In the genomic region with DNA sequence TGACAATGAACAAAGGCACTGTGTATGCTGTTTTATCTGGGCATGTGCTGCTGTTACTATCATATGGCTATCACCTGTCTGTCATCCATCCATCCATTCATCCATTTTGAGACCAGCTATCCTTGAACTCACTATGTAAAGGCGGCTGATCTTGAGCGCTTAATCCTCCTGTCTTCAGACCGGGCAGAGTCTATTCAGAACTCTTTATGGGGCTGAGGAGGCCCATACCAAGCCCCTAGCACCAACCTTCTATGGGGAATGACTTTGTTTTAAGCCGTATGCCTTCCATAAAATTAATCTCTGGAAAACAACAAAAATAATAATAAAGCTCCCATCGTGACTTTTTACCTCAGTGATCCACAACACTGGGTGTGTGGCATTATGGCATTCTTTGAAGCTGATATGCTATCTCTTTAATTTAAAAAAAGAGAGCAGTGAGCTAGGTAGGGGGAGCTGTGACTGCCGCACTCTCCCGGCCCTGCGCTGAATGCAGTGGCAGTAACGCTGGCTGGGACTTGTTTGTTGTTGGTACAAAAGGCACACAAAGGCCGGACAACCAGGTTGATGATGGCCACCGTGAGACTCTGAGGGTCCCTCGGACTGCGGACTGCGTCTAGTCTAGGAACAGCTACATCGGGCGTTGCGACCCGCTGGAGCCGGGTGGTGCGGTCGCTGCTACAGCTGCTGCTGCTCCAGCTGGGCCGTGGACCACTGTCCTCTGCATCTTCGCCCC, we compare ENCODE assay signal across 8 mouse cellular contexts. TPM values are rescaled to one million over a fixed set of nuclear protein-coding genes. Genes with fewer than 3 reads are reported as not detected.
DNase-seq lines count a peak whose midpoint lies in the region; ATAC-seq and TF ChIP-seq lines count a peak whose summit lies in the region.

A gene (plus strand): TSS at position 464 of the 733 bp plus-strand sequence.

- WGBS in stomach, embryonic 15.5 days, result 7% methylated on average over 23 of the region's 23 CpGs

- H3K4me3 ChIP-seq in testis, adult 2 months (ENCODE audit: control insufficient read depth, low read depth, low read length), result peak within 1 kb of the TSS; percentile 12
- peak within 1 kb of the TSS; percentile 35 for H3K4me3 ChIP-seq in stomach, embryonic 15.5 days (replicated peaks)

- H3K4me1 ChIP-seq in testis, adult 2 months (ENCODE audit: control insufficient read depth, insufficient read depth, low read length), result peaks cover 2% of the 10 kb centered on the region; the same call in 1 of the 2 replicates
- no peaks in the 10 kb centered on the region for H3K4me1 ChIP-seq in stomach, embryonic 15.5 days

- no peak within 1 kb of the TSS for H3K27ac ChIP-seq in testis, adult 2 months (ENCODE audit: control insufficient read depth, insufficient read depth, low read depth, low read length)
- H3K27ac ChIP-seq in stomach, embryonic 15.5 days, result no peak within 1 kb of the TSS

- no peaks in the 10 kb centered on the region for H3K9me3 ChIP-seq in stomach, embryonic 15.5 days

- ATAC-seq in megakaryocyte progenitor cell, adult 5-6 weeks (replicated peaks; ENCODE audit: poor library complexity), result 0 out of 2 replicates have a peak, but pooled peaks have one; percentile 23
- ATAC-seq in stomach, embryonic 15.5 days (ENCODE audit: insufficient read depth, low FRiP score, low read depth), result no peak

- H3K36me3 ChIP-seq in testis, adult 2 months (ENCODE audit: control insufficient read depth, insufficient read depth, low read length), result no peaks in the 10 kb centered on the region
- H3K36me3 ChIP-seq in stomach, embryonic 15.5 days, result no peaks in the 10 kb centered on the region

- no peaks in the 10 kb centered on the region for H3K27me3 ChIP-seq in testis, adult 2 months (ENCODE audit: control insufficient read depth, insufficient read depth, low read length)
- peaks cover 8% of the 10 kb centered on the region; the same call in 1 of the 2 replicates for H3K27me3 ChIP-seq in stomach, embryonic 15.5 days (replicated peaks)

- peak within 1 kb of the TSS; percentile 49 for H3K4me2 ChIP-seq in stomach, embryonic 15.5 days

- no peak for TF ChIP-seq CTCF in testis, adult 2 months (IDR thresholded peaks at IDR 0.05; ENCODE audit: control insufficient read depth, insufficient read depth, insufficient replicate concordance, low read depth, low read length)

- no peak within 1 kb of the TSS for H3K9ac ChIP-seq in stomach, embryonic 15.5 days

- no peak for DNase-seq in testis, postnatal 14 days (ENCODE audit: low spot score)
- peak; percentile 45 for DNase-seq in embryo, embryonic 9.5 days (ENCODE audit: extremely low spot score)
- DNase-seq in heart, adult 18-20 months, result peak; percentile 23 to 39
- DNase-seq in kidney, postnatal 14 days, result peak; percentile 11
- no peak for DNase-seq in urinary bladder, postnatal 36 days (ENCODE audit: low spot score in 2 of 2)

- no peak for TF ChIP-seq POLR2A in testis, adult 2 months (IDR thresholded peaks at IDR 0.05; ENCODE audit: control insufficient read depth, low read depth, low read length)

RNA-seq across cellular contexts. Expression of the gene that starts here (rescaled TPM):
- polyA plus RNA-seq in testis, adult 2 months (2012; rRNA removed), result 1.1 and 1.3 TPM in 2 replicates
- total RNA-seq in heart, adult 18-20 months (2021), result 10 to 100 TPM; 20.9 to 21.0 TPM
- 15.2 and 20.8 TPM in 2 replicates for total RNA-seq in megakaryocyte progenitor cell, adult 5-6 weeks (2015)
- 11.0 and 18.1 TPM in 2 replicates for total RNA-seq in megakaryocyte progenitor cell, adult 5-6 weeks (2017)
- 2.4 TPM in 2 replicates for polyA plus RNA-seq in stomach, embryonic 15.5 days (2015; fragmentation: Nextera tagmentation; extraction: Ambion mirVana)

Comparison
In these comparisons a context has a peak if more than half of its experiments do, and no peak if none do; other contexts are left out.
1. DNase-seq: peak in embryo, embryonic 9.5 days (single experiment), heart, adult 18-20 months (2 of 2) and kidney, postnatal 14 days (single experiment); none in testis, postnatal 14 days (single experiment) and urinary bladder, postnatal 36 days (0 of 2).